Mouse (Mus musculus) lung, adult 2 months (tissue): ENCODE results near the gene Rab23.

Source experiments
- CTCF ChIP-seq: fragments of 200-500 bp; IDR thresholded peaks from 2 replicates; pipeline ENCODE4 v1.5.1; 2011; ENCODE audit warnings: mild to moderate bottlenecking, low read length, control low read depth; ENCODE audit not compliant: insufficient read depth
- POLR2A ChIP-seq: fragments of 200-500 bp; IDR thresholded peaks from 2 replicates; pipeline ENCODE4 v1.6.1; 2011; ENCODE audit warnings: low read depth, mild to moderate bottlenecking, control low read depth, low read length, borderline replicate concordance; ENCODE audit errors: extremely low read depth

GRCm38 (mm10) chr1:33673158-33673960 lies 46.3 kb upstream of the Rab23 start:
- TF ChIP-seq CTCF (no peak), POLR2A (no peak)
